Mouse (Mus musculus) ES-Bruce4 (cell line): Measurements from ENCODE around the gene Ccdc9.

ENCODE experiments used
- CTCF ChIP-seq: IDR thresholded peaks from one replicate; pipeline ENCODE4 v1.8.1; 2011; ENCODE audit warnings: low read depth, low read length
- POLR2A ChIP-seq: IDR thresholded peaks from one replicate; pipeline ENCODE4 v1.8.1; 2011; ENCODE audit warnings: low read length; ENCODE audit not compliant: insufficient read depth

DNA sequence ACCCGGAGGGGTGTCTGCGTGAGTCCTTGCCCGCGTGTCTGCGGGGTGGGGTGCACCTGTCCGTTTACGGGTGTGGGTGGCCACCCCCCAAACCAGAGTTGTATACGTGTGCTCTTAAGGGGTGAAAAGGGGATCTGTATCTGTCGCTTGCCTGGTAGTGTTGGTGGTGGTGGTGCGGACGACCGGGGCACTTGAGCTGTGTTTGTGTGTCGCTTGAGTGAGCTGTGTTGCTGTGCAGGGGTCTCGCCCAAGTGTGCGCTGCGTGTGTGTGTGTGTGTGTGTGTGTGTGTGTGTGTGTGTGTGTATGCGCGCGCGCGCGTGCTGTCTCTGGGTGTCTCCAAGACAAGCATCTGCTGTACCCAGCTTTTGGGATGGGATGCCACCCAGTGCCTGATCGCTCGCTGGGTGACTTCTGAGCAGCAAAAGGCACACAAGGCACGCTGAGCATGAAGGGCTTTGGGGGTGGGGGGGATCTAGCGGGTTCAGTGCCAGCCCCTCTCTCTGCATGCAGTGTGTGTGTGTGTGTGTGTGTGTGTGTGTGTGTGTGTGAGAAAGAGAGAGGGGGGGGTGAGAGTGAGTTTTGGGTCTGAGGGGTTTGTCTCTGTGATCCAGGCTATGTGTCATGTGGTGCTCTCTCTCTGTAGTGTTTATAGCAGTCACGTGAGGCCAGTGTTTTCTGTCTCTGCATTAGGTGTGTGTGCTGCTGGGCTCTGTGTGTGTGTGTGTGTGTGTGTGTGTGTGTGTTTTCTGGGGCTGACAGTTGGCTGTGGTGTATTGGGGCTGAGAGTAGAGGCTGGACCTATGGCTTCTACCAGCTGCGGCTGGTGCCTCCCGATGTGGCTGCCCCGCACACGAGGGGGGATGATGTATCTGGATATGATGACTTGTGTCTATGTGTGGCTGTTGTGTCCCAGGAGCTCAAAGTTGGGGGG is 24.2 kb upstream of the Ccdc9 start:
- no peak for TF ChIP-seq POLR2A
- no peak for TF ChIP-seq CTCF
